Mouse (Mus musculus): ENCODE measurements around the gene Trp53tg5.

The Trp53tg5 gene

DNA sequence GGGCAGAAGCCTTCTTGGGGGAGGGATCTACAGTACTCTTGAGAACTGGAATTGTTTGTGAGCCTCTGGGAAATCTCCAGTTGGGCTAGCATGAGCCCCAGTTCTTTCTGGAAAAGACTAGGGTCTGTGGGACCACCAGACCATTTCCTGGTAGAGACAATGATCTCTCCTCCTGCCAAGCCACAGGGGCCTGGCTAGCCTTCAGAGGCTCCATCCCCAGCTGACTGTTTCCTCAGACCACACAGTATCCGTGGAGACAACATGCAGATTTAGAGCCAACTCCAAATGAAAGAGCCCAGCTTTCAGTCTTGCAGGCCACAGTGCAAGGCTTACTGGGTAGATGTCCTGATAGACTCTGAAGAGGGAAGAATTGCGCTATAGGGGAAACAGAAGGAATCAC lies 20.6 kb upstream of the Trp53tg5 start:
- no peak for DNase-seq

DNA sequence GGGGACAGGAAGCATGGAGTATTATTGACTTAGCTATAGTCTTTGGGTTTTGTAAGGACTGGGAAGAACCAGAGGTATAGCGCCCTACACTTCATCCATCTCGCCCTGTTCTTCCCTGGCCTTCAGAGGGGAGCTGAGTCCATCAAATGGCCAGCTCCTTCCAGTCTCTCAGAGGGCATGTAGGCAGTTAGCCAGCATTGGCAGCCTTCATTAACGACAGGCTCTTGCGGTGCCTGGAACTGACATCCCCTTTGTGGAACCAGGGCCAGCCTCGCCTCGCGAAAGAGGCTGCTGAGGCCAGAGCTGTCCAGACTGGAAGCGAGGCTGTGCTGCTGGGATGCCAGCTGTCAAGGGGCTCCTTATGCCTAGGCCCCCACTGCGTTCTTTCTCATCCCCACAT lies 14.3 kb upstream of the Trp53tg5 start:
- no peak for DNase-seq

DNA sequence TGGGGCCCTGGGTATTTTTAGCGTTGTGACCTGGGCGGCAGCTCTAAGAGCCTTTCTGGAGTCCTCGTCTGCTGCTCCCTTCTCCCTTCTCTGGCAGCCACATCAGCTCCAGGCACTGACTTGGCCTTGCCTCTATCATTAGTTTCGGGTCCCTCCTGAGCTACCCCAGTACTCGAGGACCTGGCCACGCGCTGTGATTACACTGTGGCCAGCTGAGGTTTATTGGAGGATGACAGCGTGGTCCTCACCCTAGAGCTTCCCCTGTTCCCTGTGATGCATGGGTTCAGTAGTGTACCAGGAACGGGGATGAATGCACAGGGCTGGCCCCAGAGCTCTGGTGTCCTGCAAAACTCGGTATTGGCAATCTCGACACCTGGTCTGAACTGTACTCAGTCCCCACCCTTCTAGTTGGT lies 13.6 kb upstream of the Trp53tg5 start:
- no peak for DNase-seq

DNA sequence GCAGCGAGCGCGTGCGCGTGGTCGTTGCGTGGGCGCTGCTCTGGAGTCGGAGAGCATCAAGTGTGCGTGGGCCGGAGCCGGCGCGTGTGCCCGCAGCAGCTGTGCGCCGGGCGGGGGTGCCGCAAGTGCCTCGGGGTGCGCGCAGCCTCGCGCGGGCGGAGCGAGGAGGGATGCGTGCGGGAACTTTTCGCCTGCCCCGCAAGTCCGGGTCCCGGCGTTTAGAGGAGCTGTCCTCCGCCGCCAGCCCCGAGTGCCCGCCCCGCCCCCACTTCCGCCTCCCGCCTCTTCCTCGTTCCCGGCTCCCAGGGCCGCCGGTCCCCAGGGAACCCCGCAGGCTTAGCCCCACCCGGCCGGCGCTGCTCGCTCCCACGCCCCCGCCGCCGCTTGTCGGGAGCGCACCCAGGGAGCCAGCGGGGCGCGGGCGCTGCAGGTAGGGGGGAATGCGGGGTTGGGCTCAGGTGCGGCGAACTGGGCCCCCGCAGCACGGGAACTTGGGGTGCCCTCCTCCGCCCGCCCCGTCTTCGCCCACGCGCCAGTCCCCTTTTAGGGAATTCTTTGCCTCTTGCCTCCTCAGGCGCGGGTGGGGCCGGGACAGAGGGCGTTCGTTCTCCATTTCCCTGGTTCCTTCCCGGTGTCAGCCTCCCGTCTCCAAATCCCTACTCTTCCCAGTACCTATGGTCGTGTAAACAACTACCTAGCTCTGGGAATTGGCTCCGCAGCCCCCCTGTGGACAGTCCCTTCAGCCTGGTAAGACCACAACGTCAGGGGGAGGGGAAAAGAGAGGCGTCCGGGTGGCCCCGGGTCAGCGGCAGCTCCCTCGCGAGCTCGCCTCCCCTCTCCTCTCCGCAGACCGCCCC lies 13.0 kb upstream of the Trp53tg5 start:
- peak; percentile 60 for DNase-seq

DNA sequence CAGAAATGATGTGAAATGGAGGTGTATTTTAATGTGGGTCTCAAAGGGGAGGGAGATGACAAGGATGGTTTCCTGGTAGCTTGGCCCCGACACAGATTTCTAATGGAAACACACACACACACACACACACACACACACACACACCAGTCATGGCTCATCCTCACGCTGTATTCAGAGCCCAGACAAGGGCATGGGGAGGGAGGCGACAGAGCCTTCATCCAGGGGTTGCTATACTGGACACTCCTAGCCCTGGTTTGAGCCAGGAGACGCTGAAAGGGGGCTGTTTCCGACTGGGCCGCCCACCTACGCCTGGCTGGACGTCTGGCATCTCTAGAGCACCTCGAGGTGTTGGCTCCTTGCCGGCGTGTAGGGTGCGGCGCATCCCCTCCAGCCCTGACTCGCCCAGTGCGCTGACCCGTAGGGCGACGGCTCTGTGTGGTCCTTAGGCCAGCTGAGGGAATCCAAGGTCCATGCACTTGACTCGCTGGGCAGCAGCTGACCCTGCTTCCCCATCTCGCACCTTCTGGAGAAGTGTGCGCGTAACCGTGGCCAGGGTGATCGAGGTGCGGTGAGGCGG lies 12.2 kb upstream of the Trp53tg5 start, which contains the start of gene Dbndd2:
Dbndd2 (plus strand) TSS at position 426 of the 577 bp plus-strand sequence.
- DNase-seq = no peak

DNA sequence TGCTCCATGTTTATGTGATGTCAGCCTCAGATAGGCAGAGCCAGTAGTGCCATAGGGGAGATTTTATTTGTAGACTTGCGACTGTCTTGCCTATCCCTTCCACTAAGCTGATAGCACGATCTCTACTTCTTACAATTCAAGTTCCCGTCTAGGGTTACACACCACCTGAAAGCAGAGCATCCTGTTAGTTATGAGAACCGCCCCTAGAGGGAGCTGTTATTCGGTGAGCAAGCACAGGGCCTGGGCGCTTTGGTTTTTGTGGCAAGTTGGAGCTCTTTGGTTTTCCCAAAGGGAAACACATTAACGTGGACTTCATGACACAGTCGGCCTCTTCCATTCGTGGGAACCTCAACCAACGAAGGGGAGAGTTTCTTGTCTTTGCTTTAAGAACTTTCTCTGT lies 3.3 kb downstream of the Trp53tg5 start:
- DNase-seq = peak; percentile 75

DNA sequence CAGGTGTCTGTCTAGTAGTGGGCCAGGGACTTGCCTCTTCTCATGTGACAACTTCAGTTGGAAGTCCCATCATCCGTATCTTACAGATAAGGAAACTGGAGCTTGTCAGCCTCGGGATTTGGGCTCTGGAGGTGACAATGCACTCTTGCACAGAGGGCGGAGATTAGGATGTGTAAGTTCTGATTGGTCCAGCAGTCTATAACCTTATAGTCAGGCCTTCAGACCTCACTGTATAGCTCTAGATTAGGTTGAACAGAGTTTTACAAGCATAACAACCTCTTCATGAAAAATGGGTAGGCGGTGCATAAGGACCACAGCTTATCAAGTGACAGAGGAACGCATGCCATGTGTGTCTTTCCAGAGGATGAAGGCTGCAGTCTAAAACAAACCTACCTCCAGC lies 6.7 kb downstream of the Trp53tg5 start:
- no peak for DNase-seq

DNA sequence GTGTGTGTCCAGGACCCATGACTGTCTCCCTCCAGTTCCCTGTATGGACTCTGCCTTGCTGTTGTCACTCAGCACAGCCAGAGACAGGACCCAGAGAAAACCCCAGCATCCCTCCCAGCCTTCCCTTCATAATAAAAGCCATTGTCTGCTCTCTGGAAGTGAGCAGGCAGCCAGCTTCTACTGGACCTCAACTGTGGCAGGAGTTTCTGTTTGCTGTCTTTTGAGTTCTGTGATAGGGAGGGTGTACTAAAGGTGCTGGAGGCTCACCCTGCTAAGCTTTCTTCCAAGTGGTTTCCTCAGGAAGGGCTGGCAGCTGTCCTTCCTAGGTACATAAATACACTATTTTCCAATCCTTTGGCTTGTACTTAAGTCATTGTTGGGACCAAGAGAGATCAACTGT lies 8.4 kb downstream of the Trp53tg5 start:
- no peak for DNase-seq

DNA sequence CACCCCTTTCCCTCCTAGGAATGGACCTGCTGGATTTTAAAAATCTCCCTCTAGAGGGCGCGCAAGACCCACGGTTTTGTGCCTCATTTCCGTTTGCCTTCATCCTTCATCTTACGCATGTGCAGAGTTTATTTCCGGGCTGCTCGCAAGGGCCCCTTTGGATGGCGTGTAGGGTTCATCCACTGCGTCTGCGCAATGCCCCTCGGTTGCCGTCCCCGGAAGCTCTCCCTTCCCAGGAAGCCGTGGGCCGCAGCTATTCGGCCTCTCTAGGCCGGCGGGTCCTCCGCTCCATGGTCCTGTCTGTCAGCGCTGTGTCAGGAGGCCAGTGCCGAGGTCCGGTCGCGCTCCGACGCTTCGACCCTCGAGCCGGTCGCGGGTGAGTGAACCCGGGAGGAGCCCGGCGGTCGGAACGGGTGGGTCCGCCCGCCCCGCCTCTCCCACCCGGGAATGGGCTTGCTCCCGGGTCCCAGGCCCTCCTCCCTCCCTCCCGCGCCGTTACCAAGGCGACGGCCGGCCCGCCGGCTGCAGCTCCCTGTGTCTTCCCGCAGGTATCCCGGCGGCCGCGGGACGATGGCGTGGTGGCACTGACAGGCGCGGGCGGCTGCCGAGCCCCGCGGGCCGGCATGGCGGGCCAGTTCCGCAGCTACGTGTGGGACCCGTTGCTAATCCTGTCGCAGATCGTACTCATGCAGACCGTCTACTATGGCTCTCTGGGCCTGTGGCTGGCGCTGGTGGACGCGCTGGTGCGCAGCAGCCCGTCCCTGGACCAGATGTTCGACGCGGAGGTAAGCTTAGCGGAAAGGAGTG lies 12.6 kb downstream of the Trp53tg5 start, which contains the start of gene Gm20458:
Gm20458 (plus strand) TSS at position 223 of the 807 bp plus-strand sequence.
- peak; percentile 98 for DNase-seq

DNA sequence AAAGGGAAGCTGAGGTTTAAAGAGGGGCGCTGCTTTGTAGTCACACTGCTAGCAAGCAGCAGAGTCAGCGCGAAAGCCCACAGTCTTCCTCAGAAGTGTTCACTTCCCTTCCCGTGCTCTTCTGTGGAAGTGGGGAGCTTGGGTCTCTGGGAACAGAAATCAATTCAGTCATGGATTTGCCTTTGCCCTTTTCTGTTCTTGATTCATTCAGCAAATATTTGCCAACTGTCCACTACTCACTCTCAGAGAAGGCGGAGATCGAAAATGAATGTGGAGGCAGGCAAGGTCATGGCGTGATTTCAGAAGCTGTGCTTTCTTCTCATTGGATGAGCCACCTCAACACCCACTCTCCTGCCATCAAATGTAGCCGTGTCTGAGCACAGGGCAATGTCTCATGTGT lies 15.0 kb downstream of the Trp53tg5 start:
- no peak for DNase-seq

DNA sequence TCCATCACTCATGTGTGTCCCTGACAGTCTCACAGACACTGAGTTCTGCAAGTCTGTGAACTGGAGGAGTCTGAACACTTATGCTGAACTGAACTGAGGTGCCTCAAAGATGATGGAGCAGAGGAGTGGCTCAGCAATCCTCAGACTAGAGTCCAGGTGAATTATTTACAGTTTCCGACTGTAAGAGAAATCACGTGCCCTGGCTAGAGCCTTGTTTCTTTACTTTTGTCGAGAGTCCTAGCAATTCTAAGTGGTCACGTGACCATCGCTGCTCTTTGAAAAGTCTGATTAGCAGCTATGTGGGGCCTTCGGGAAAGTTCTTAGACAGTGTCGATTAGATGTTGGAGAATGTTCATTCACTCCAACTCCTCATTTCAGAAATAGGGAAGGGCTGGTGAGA lies 15.6 kb downstream of the Trp53tg5 start:
- DNase-seq = no peak

DNA sequence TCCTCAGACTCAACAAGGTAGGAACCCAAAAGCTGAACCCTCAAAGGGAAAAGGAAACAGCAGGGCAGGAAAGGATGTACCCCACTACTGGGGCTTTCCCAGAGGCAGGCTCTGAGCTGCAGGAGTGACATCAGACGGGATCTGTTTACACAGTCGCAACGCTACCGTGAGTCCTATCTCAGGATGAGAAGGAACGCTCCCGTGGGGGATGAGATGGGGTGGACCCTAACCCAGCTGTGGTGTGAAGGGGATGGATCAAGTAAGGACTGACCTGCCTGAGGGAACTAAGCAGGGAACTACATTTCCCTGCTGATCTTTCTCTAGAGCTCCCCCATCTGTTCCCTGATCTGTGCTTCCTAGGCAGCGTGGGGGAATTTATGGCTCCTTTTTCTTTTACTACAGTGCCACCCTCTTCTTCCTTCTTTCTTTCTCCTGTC lies 16.6 kb downstream of the Trp53tg5 start, which contains the start of gene Sys1:
Sys1 (plus strand) TSS at position 101 of the 437 bp plus-strand sequence.
- peak; percentile 58 for DNase-seq

DNA sequence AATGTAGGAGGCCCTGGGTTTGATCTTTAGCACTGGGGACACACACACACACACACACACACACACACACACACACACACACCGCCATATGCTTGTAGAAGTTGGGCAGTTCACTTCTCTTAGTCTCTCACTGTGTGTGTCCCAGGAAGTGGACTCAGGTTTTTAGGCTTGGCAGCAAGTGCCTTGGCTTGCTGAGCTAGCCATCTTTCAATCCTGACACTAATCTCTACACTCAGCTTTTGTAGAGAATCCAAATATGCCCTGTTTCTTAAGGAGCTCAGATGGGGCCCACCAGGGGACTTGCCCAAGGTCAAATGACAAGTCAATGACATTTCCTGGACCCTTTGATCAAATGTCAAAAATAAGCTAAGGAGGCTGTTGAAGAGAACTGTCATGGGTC lies 17.1 kb downstream of the Trp53tg5 start:
- no peak for DNase-seq

DNA sequence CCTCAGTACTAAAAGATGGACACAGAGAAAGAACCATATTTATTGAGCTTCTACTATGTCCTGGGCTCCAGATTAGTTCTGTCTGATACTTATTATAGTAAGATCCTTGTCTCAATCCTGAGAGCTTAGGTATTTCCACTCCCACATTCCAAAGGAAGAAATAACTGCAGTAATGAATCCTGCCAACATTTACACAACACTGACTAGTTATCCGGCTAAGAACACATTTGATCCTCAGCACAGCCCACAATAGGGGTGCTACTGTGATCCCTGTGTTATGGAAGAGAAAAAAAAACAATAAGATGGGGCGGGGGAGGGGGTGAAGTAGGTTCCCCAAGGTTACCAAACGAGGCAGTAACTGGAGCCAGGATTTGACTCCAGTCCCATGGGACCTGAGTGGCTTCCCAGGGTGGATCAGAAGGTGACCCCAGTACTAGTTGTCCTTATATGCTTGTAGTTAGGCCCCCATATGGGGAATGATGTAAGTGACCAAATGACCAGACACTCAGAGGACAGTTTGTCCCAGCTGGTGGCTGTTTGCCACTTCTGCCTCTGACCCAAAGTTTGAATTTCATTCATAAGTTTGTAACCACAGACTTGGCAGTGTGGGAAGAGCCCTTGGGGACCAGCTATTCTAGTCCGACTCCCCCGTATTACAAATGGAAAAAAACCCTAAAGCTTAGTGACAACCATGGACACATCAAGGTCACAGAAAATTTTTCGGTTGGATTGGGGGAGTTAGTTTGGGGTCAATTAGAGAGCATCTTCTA lies 17.9 kb downstream of the Trp53tg5 start:
- DNase-seq = no peak

DNA sequence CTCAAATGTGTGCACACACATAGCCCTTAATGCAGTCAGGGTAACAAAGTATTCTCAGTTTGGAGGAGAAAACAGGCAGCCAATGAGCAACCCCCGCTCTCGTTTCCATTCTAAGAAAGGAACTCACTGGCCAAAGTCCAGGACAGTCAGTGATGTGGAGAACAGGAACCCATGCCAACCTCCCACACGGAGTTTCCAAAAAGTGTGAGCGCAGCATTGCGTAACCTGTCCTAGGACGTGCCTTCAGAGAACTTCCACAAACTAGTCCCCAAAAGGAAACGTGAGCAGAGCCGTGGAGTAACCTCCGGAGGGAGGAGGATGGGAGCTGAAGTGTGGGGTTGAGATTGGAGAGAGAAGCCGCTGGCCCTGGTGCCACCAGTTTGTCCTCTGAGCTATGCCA lies 18.7 kb downstream of the Trp53tg5 start:
- no peak for DNase-seq

DNA sequence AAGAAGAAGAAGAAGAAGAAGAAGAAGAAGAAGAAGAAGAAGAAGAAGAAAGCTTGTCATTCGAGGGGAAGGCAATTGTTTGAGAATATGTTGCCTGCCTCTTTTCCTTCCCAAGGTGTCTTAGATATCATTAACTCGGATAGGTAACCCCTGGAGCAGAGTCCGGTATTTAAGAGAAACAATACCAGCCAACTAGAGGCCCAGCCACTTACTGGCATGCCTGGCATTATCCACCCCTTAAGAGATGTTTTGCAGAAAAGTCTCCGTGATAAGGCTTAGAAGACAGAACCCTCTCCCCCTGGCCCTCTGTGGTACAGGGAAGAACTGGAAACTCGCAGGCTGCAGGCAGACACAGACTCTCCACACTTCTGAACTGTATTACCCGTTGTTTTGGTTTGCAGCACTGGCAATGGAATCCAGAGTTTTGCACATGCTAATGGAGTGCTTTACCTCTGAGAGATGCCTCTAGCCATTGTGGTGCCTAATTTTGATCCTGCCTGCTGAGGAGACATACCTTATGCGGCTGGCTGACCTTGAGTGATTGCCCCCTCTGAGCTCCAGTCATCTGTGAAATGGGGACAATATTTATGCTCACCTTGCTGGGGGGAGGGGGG lies 19.5 kb downstream of the Trp53tg5 start:
- no peak for DNase-seq

DNA sequence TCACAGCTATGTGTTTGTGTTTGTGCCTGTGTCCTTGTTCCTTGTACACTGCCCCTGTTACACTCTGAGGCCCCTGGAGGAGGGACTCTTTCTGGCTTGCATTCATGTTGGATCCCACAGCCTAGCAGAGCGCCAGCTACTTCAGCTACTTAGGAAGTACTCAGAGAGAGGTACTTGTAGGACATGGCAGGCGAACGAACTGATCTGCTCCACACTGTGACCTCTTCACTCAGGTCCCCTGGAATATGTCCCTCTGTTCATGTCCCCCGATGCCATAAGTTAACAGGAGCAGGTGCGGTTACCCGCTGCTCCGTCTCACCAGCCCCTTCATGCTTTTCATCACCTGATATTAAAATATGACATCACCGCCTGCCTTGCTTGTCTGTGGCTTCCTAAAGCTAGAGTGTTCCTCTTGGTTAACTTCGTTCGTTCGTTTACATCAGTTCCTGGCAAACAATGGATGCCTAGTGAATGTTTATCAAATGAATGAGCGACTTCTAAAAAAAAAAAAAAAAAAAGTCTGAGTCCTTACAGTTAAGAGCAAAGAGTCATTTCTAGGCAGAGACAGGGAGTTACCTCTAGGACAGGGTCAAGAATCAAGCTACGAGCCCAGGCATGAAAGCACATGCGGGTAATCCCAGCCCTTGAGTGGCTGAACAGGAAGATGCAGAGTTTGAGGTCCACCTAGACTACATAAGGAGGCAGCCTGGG lies 20.3 kb downstream of the Trp53tg5 start:
- DNase-seq = no peak

DNA sequence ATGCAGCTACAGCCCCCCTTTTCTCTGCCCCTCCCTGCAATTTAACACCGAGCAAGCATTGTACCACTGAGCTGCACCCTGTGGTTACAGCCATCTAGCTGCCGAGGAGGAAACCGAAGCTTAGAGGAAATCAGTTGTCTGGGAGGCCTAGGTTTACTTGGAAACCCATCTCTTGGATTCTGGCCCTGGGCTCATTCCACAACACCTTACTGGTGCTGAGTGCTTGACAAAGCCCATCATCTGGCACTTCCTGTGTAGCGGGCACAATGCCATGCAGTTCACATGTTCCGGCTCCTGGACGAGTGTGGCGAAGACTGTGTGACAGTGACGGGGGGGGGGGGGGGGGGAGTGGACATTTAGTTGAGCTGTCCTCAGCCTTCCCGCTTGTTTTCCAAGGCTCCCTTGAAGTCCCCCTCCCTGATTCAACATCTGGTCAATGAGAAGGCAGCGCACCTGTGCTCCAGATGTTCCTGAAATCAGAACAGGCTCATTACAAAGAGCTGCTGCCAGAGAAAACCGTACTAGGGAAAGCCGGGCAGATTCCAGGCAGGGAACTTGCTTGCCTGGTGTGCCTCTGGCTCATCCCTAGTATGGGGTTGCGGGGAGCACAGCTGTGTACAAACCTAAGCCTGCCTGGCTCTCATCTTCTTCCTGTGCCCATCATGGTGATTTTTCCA lies 21.4 kb downstream of the Trp53tg5 start:
- DNase-seq = peak; percentile 50

DNA sequence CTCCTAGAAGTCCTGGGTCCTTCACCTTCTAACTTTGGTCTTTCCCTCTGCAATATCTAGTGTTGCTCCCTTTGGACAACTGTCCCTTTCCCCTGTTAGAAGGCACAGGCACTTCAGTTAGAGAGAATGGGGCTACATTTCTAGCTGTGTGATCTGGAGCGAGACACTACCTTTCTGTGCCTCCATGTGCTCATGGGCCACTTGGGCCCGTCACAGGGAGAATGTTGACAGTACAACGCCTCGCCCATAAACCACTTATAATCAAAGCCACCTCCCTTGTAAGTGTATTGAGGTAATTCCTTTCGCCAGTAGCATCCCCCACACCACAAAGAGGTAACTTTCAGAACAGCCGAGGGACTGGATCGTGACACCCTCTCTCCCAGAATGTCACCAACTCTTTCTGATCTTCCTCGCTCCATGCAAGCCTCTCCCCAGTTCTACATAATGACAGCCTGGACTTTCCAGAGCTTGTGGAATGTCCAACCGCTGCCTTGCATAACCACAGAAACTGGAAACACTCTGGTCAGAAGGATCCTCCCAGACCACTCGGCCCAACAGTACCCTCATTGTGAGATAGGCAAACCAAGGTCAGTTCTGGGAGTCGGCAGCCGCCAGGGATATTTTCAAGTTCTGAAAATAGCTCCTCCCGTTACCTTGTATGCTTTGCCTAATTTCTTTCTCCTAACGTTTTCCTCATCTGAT lies 24.0 kb downstream of the Trp53tg5 start:
- no peak for DNase-seq

DNA sequence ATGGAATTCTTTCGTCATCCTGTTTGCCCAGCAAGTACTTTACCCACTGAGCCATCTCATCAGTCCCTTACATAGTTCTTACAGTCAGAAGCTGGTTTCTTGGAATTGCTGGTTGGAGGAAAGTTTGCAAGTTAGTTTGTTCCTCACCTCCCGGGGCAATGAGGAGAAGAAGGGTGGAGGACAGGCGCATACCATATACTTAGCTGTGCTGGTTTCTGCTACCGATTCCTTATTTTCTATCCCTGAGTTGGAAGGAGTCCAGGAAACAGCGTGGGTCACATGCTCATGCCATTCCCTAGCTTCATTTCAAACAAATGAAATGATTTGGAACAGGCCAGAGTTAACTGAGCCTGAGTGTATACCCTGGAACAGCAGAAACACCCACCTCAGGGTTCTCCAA lies 24.6 kb downstream of the Trp53tg5 start:
- no peak for DNase-seq

Data from embryo, embryonic 11 days (tissue).